Mouse (Mus musculus): ENCODE results near the gene Stx16.

DNA sequence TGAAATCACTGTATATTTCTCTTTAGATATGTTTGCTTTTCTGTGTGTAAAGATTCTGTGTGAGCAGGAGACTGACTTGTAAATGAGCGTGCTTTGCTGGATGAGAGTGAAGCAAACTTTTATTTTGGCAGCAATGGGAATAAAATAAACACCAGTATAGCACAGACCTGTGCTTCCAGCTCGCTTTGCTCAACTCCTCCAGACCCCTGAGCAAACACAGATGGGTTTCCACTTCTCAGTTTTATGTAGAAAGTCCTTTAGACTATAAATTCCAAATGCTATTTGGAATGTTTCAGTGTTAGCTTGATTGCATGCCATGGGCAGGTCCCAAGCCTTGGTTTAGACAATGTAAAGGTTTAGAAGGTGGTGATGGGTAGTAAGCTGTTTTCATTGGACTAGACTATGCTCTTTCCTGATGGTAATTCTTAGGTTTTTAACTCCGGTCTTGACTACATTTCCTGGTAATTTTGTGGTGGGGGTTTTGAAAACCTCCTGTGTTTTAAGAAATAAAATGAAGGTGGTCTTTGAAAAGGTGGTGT lies 6.3 kb downstream of the Stx16 start:
- TF ChIP-seq CTCF (IDR thresholded peaks at IDR 0.05; ENCODE audit: low read depth) (no peak), EP300 (IDR thresholded peaks at IDR 0.05; ENCODE audit: low read depth) (no peak)

Data from heart, postnatal 0 days (tissue).